Mouse (Mus musculus) forebrain, embryonic 14.5 days (tissue): ENCODE measurements around the gene Coq8a. TPM values are rescaled to one million over a fixed set of nuclear protein-coding genes. Genes with fewer than 3 reads are reported as not detected.

ENCODE experiments used
- ATAC-seq: fragments of 200-750 bp; cut with Nextera tagmentation; 2 replicates; pipeline ENCODE4 v1.8.0; 2017; ENCODE audit warnings: mild to moderate bottlenecking, moderate library complexity
- DNase-seq: peaks from one replicate; pipeline ENCODE4 v3.0.0-alpha.2; 2015; ENCODE audit warnings: low spot score
- H3K27ac ChIP-seq: fragments of 300-500 bp; sonication (generic); 2 replicates; pipeline ENCODE4 v1.5.1; 2014; ENCODE audit warnings: low read depth, mild to moderate bottlenecking, control low read depth, low read length, moderate library complexity
- H3K27me3 ChIP-seq: fragments of 300-500 bp; sonication (generic); replicated peaks from 2 replicates; pipeline ENCODE4 v1.6.1; 2014; ENCODE audit warnings: low read length, control low read depth, mixed read lengths; ENCODE audit not compliant: control insufficient read depth, insufficient read depth
- H3K36me3 ChIP-seq: fragments of 300-500 bp; sonication (generic); 2 replicates; pipeline ENCODE4 v1.6.1; 2014; ENCODE audit warnings: low read length, control low read depth; ENCODE audit not compliant: control insufficient read depth, insufficient read depth
- H3K4me1 ChIP-seq: fragments of 300-500 bp; sonication (generic); 2 replicates; pipeline ENCODE4 v1.6.1; 2014; ENCODE audit warnings: antibody characterized with exemption, low read length, control low read depth; ENCODE audit not compliant: control insufficient read depth, insufficient read depth
- H3K4me2 ChIP-seq: fragments of 300-500 bp; sonication (generic); 2 replicates; pipeline ENCODE4 v1.6.1; 2014; ENCODE audit warnings: mild to moderate bottlenecking, control low read depth, low read length
- H3K4me3 ChIP-seq: fragments of 300-500 bp; sonication (generic); 2 replicates; pipeline ENCODE4 v1.5.1; 2014; ENCODE audit warnings: low read depth, low read length, control low read depth
- H3K9ac ChIP-seq: fragments of 300-500 bp; sonication (generic); 2 replicates; pipeline ENCODE4 v1.6.1; 2014; ENCODE audit warnings: mild to moderate bottlenecking, low read length, control low read depth, moderate library complexity
- H3K9me3 ChIP-seq: fragments of 300-500 bp; sonication (generic); replicated peaks from 2 replicates; pipeline ENCODE4 v1.6.1; 2016; ENCODE audit warnings: low read length, control low read depth, mixed read lengths; ENCODE audit not compliant: control insufficient read depth
- WGBS: fragments of 180-500 bp; shearing (Covaris S2); extraction: QIAGEN DNeasy Blood & Tissue Kit; methylation state at CpG from one replicate; pipeline ENCODE4 v1.1.7; 2014; 5-methylcytosine and 5-hydroxymethylcytosine counted together
- polyA plus RNA-seq: library from polyadenylated mRNA; unstranded; fragments of >200 nt; fragmentation: Nextera tagmentation; extraction: Ambion mirVana; gene quantifications from 2 replicates; pipeline ENCODE4 v1.2.1, GENCODE M21; 2014

Gene Coq8a
- polyA plus RNA-seq, 1 experiment from 2014 or later, result 2.0 TPM

GRCm38 (mm10) chr1:180162986-180163385 is 36.4 kb downstream of the Coq8a start:
- Histone ChIP-seq H3K27me3 (no peaks in the 10 kb centered on the region), H3K4me2 (no peak overlapping the region), H3K4me3 (no peak overlapping the region), H3K27ac (no peak overlapping the region), H3K9me3 (no peaks in the 10 kb centered on the region), H3K9ac (no peak overlapping the region), H3K36me3 (peaks cover 29% of the 10 kb centered on the region), H3K4me1 (no peaks in the 10 kb centered on the region)
- no peak for DNase-seq
- ATAC-seq, result no peak
- 87% methylated on average over 7 of the region's 7 CpGs for WGBS

GRCm38 (mm10) chr1:180161566-180162355 is 37.6 kb downstream of the Coq8a start:
- H3K4me3 ChIP-seq, result no peak overlapping the region
- H3K9ac ChIP-seq, result no peak overlapping the region
- ATAC-seq (no peak), DNase-seq (no peak)
- H3K4me2 ChIP-seq, result no peak overlapping the region
- no peak overlapping the region for H3K27ac ChIP-seq
- no peaks in the 10 kb centered on the region for H3K4me1 ChIP-seq
- no peaks in the 10 kb centered on the region for H3K27me3 ChIP-seq
- H3K36me3 ChIP-seq, result peaks cover 28% of the 10 kb centered on the region
- WGBS, result 91% methylated on average over 20 of the region's 20 CpGs
- no peaks in the 10 kb centered on the region for H3K9me3 ChIP-seq

- 77% methylated on average over 3 of the region's 3 CpGs for WGBS
- H3K27ac ChIP-seq, result no peak overlapping the region
- no peaks in the 10 kb centered on the region for H3K9me3 ChIP-seq
- ATAC-seq, result no peak
- no peak overlapping the region for H3K4me2 ChIP-seq
- H3K4me3 ChIP-seq, result no peak overlapping the region
- no peak for DNase-seq
- H3K27me3 ChIP-seq, result no peaks in the 10 kb centered on the region
- H3K9ac ChIP-seq, result no peak overlapping the region
- H3K4me1 ChIP-seq, result no peaks in the 10 kb centered on the region
- H3K36me3 ChIP-seq, result peaks cover 23% of the 10 kb centered on the region
These were observed 38.2 kb downstream of the Coq8a start for GRCm38 (mm10) chr1:180161160-180161559.

- WGBS, result 81% methylated on average over 2 of the region's 2 CpGs
- DNase-seq (no peak), ATAC-seq (no peak)
- Histone ChIP-seq H3K27ac (no peak overlapping the region), H3K36me3 (peaks cover 21% of the 10 kb centered on the region), H3K4me2 (no peak overlapping the region), H3K9ac (no peak overlapping the region), H3K4me3 (no peak overlapping the region), H3K4me1 (no peaks in the 10 kb centered on the region), H3K9me3 (no peaks in the 10 kb centered on the region), H3K27me3 (no peaks in the 10 kb centered on the region)
These were observed 38.9 kb downstream of the Coq8a start for GRCm38 (mm10) chr1:180160545-180160944.

GRCm38 (mm10) chr1:180158648-180159047 is 40.8 kb downstream of the Coq8a start:
- H3K4me3 ChIP-seq, result no peak overlapping the region
- no peak for DNase-seq
- WGBS, result 86% methylated on average over 2 of the region's 2 CpGs
- H3K36me3 ChIP-seq, result peaks cover 23% of the 10 kb centered on the region
- no peak overlapping the region for H3K4me2 ChIP-seq
- no peaks in the 10 kb centered on the region for H3K27me3 ChIP-seq
- H3K9ac ChIP-seq, result no peak overlapping the region
- ATAC-seq, result no peak
- no peaks in the 10 kb centered on the region for H3K4me1 ChIP-seq
- H3K27ac ChIP-seq, result no peak overlapping the region
- no peaks in the 10 kb centered on the region for H3K9me3 ChIP-seq

GRCm38 (mm10) chr1:180151191-180151590 is 48.2 kb downstream of the Coq8a start:
- DNase-seq (no peak), ATAC-seq (no peak)
- Histone ChIP-seq H3K27me3 (no peaks in the 10 kb centered on the region), H3K36me3 (peaks cover 48% of the 10 kb centered on the region), H3K4me3 (no peak overlapping the region), H3K27ac (no peak overlapping the region), H3K9ac (no peak overlapping the region), H3K4me2 (no peak overlapping the region), H3K9me3 (no peaks in the 10 kb centered on the region), H3K4me1 (no peaks in the 10 kb centered on the region)
- WGBS, result 81% methylated on average over 8 of the region's 8 CpGs

GRCm38 (mm10) chr1:180148563-180148962 is 50.8 kb downstream of the Coq8a start:
- DNase-seq, result no peak
- Histone ChIP-seq H3K4me2 (no peak overlapping the region), H3K9me3 (no peaks in the 10 kb centered on the region), H3K4me1 (no peaks in the 10 kb centered on the region), H3K27ac (no peak overlapping the region), H3K9ac (no peak overlapping the region), H3K36me3 (peaks cover 46% of the 10 kb centered on the region), H3K27me3 (no peaks in the 10 kb centered on the region), H3K4me3 (no peak overlapping the region)
- WGBS, result 86% methylated on average over 4 of the region's 4 CpGs
- ATAC-seq, result no peak

GRCm38 (mm10) chr1:180148036-180148435 is 51.4 kb downstream of the Coq8a start:
- no peak for ATAC-seq

GRCm38 (mm10) chr1:180140970-180141369 is 58.4 kb downstream of the Coq8a start:
- no peaks in the 10 kb centered on the region for H3K4me1 ChIP-seq
- no peak overlapping the region for H3K4me3 ChIP-seq
- 94% methylated on average over 2 of the region's 2 CpGs for WGBS
- ATAC-seq (no peak), DNase-seq (no peak)
- H3K4me2 ChIP-seq, result no peak overlapping the region
- H3K9ac ChIP-seq, result no peak overlapping the region
- no peaks in the 10 kb centered on the region for H3K27me3 ChIP-seq
- H3K27ac ChIP-seq, result no peak overlapping the region
- peaks cover 46% of the 10 kb centered on the region for H3K36me3 ChIP-seq
- no peaks in the 10 kb centered on the region for H3K9me3 ChIP-seq

More at GRCm38 (mm10) chr1:180148036-180148435, 51.4 kb downstream of the Coq8a start:
- Histone ChIP-seq H3K27ac (no peak overlapping the region), H3K36me3 (peaks cover 47% of the 10 kb centered on the region), H3K4me3 (no peak overlapping the region), H3K4me1 (no peaks in the 10 kb centered on the region), H3K27me3 (no peaks in the 10 kb centered on the region), H3K4me2 (no peak overlapping the region), H3K9ac (no peak overlapping the region), H3K9me3 (no peaks in the 10 kb centered on the region)
- no peak for DNase-seq
- 81% methylated on average over 4 of the region's 4 CpGs for WGBS
